Mouse (Mus musculus): ENCODE measurements around the gene Tap1. TPM values are rescaled to one million over a fixed set of nuclear protein-coding genes. Genes with fewer than 3 reads are reported as not detected.

The Tap1 gene
- polyA plus RNA-seq, 1 experiment from 2014 or later = 3.5 TPM

DNA sequence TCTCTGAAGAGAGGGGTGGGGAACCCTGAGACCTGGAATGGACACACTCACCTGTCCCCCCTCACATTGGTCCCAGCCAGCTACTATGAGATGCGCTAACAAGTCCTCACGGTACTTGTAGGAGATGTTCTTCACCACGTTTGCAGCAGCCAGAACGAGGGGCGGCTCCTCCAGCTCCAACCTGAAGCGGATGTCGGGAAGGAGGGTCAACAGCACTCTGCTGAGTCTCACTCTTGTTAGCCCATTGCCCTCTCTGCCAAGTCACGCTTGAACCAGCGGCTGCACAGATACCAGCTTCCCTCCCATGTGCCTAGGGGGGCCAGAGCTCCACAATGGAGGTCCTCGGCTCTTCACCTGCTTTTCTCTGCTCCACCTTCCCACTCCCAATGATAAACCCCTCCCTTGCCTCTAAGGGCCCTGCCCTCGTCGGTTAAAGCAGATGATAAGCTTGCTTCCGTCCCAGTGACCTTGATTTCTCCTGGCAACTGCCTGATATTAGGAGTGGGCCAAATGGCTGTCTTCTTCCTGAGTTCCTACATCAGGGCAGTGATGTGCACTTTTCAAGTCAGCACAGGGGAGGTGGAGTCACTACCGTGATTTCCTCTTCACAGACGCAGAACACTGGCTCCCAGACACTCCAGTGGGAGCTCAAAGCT, 3.7 kb upstream of the Tap1 start:
- Histone ChIP-seq H3K4me1 (peaks cover 18% of the 10 kb centered on the region), H3K4me3 (replicated peaks) (no peak overlapping the region), H3K27me3 (replicated peaks) (peaks cover 45% of the 10 kb centered on the region), H3K9ac (replicated peaks) (no peak overlapping the region), H3K27ac (replicated peaks) (no peak overlapping the region), H3K9me3 (replicated peaks) (no peaks in the 10 kb centered on the region), H3K36me3 (no peaks in the 10 kb centered on the region), H3K4me2 (no peak overlapping the region)
- WGBS = 79% methylated on average over 15 of the region's 15 CpGs
- no peak for ATAC-seq (ENCODE audit: low FRiP score)

DNA sequence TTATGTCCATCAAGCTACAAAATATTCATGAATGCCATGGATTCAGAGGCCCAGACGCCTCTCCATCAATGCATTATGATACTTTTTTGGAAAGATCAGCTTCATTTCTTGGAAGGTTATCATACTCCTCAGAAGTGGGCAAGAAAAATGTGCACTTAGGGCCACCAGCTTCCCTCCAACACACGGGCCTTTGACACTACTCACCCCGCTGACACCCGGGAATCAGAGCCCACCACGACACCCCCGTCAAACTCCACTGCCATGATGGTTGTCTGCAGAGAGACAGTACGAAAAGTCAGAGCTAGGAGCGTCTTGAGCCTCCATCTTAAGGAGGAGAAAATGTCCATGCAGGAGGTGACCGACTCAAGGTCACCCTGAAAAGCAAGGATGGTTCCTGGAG, 1.8 kb upstream of the Tap1 start:
- Histone ChIP-seq H3K27me3 (replicated peaks) (peaks cover 64% of the 10 kb centered on the region), H3K4me1 (peaks cover 18% of the 10 kb centered on the region), H3K9me3 (replicated peaks) (no peaks in the 10 kb centered on the region), H3K4me3 (replicated peaks) (no peak overlapping the region), H3K36me3 (no peaks in the 10 kb centered on the region), H3K9ac (replicated peaks) (no peak overlapping the region), H3K4me2 (no peak overlapping the region), H3K27ac (replicated peaks) (no peak overlapping the region)
- no peak for ATAC-seq (ENCODE audit: low FRiP score)
- 90% methylated on average over 9 of the region's 9 CpGs for WGBS

DNA sequence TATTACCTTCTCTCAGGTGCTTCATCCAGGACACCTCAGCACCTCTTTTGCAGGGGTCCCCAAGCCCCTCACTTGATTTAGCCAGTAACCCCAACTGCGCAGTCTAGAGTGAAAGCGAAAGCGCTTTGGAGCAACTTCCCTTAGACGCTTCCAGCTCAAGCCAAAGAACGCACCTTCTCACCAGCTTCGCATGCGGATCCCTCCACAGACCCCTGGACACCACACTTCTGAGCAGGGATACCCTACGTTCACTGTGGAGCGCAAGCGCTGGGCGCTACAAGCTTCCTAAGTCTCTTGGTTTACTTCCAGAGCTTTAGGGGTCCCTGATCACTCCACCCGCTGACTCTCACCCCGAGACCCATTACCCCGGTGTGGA, 480 bp upstream of the Tap1 start:
- peaks cover 76% of the 10 kb centered on the region for H3K27me3 ChIP-seq (replicated peaks)
- H3K36me3 ChIP-seq = no peaks in the 10 kb centered on the region
- peak overlapping the region; percentile 93 for H3K4me2 ChIP-seq
- ATAC-seq (ENCODE audit: low FRiP score) = peak; percentile 57; the same call in 1 of the 2 replicates
- peaks cover 18% of the 10 kb centered on the region for H3K4me1 ChIP-seq
- H3K27ac ChIP-seq (replicated peaks) = 0 out of 2 replicates have a peak overlapping the region, but pooled peaks have one; percentile 23
- 3% methylated on average over 14 of the region's 14 CpGs for WGBS
- peak overlapping the region; percentile 47 for H3K9ac ChIP-seq (replicated peaks)
- H3K9me3 ChIP-seq (replicated peaks) = no peaks in the 10 kb centered on the region
- peak overlapping the region; percentile 52 for H3K4me3 ChIP-seq (replicated peaks)

DNA sequence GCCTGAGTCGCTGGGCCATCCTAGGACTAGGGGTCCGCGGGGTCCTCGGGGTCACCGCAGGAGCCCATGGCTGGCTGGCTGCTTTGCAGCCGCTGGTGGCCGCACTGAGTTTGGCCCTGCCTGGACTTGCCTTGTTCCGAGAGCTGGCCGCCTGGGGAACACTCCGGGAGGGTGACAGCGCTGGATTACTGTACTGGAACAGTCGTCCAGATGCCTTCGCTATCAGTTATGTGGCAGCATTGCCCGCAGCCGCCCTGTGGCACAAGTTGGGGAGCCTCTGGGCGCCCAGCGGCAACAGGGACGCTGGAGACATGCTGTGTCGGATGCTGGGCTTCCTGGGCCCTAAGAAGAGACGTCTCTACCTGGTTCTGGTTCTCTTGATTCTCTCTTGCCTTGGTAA, 657 bp downstream of the Tap1 start:
- Histone ChIP-seq H3K27me3 (replicated peaks) (peaks cover 88% of the 10 kb centered on the region), H3K27ac (replicated peaks) (peak overlapping the region; percentile 23; the same call in 1 of the 2 replicates), H3K9me3 (replicated peaks) (no peaks in the 10 kb centered on the region), H3K4me1 (peaks cover 18% of the 10 kb centered on the region), H3K4me3 (replicated peaks) (peak overlapping the region; percentile 52), H3K4me2 (peak overlapping the region; percentile 93), H3K36me3 (no peaks in the 10 kb centered on the region), H3K9ac (replicated peaks) (peak overlapping the region; percentile 47)
- WGBS = 3% methylated on average over 16 of the region's 20 CpGs
- no peak for ATAC-seq (ENCODE audit: low FRiP score)

DNA sequence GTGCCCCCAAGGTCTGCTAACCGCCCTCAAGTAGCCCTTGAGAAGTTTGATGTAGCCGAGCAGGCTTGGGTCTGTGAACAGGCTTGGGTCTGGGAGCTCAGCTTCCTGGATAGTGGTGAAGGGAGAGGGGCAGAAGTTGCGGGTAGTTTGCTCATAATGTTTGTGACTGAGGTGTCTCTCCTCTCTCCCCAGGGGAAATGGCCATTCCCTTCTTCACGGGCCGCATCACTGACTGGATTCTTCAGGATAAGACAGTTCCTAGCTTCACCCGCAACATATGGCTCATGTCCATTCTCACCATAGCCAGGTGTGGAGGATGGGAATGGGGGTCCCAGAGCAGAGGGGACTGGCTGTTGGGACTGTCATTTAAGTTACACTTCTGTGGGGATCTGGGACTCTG, 1.6 kb downstream of the Tap1 start:
- Histone ChIP-seq H3K9ac (replicated peaks) (no peak overlapping the region), H3K36me3 (no peaks in the 10 kb centered on the region), H3K4me1 (peaks cover 18% of the 10 kb centered on the region), H3K27me3 (replicated peaks) (peaks cover 89% of the 10 kb centered on the region), H3K4me3 (replicated peaks) (no peak overlapping the region), H3K9me3 (replicated peaks) (no peaks in the 10 kb centered on the region), H3K4me2 (no peak overlapping the region), H3K27ac (replicated peaks) (no peak overlapping the region)
- ATAC-seq (ENCODE audit: low FRiP score) = no peak
- 77% methylated on average over 6 of the region's 6 CpGs for WGBS

DNA sequence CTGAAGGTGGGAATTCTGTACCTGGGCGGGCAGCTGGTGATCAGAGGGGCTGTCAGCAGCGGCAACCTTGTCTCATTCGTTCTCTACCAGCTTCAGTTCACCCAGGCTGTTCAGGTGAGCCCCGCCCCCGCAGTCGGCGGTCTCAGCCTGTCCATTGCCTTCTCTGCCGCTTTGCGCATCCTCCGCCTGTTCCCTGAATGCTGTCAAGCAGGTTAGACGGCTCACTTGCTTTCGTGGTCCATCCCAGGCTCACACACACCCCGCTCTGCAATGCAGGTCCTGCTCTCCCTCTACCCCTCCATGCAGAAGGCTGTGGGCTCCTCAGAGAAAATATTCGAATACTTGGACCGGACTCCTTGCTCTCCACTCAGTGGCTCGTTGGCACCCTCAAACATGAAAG, 5.5 kb downstream of the Tap1 start:
- no peak for ATAC-seq (ENCODE audit: low FRiP score)
- 26% methylated on average over 16 of the region's 16 CpGs for WGBS

DNA sequence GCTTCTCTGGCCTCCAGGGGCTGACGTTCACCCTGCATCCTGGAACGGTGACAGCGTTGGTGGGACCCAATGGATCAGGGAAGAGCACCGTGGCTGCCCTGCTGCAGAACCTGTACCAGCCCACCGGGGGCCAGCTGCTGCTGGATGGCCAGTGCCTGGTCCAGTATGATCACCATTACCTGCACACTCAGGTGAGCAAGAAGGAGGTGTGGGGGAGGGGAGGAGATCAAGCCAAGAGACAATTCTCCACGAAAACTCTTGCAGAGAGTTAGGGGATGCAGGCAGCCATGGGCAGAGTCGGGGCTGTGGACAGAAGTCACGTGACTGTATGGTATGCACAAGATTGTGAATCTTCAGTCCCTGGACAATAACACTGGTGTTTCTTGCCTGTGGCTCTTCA, 6.1 kb downstream of the Tap1 start:
- Histone ChIP-seq H3K27me3 (replicated peaks) (peaks cover 95% of the 10 kb centered on the region), H3K27ac (replicated peaks) (no peak overlapping the region), H3K9me3 (replicated peaks) (no peaks in the 10 kb centered on the region), H3K9ac (replicated peaks) (no peak overlapping the region), H3K4me2 (no peak overlapping the region), H3K4me3 (replicated peaks) (no peak overlapping the region), H3K4me1 (peaks cover 18% of the 10 kb centered on the region), H3K36me3 (no peaks in the 10 kb centered on the region)
- 57% methylated on average over 8 of the region's 8 CpGs for WGBS
- no peak for ATAC-seq (ENCODE audit: low FRiP score)

More for the DNA sequence above, 5.5 kb downstream of the Tap1 start:
- Histone ChIP-seq H3K4me1 (peaks cover 17% of the 10 kb centered on the region), H3K4me3 (replicated peaks) (no peak overlapping the region), H3K27me3 (replicated peaks) (peaks cover 94% of the 10 kb centered on the region), H3K27ac (replicated peaks) (no peak overlapping the region), H3K36me3 (no peaks in the 10 kb centered on the region), H3K4me2 (no peak overlapping the region), H3K9ac (replicated peaks) (no peak overlapping the region), H3K9me3 (replicated peaks) (no peaks in the 10 kb centered on the region)

DNA sequence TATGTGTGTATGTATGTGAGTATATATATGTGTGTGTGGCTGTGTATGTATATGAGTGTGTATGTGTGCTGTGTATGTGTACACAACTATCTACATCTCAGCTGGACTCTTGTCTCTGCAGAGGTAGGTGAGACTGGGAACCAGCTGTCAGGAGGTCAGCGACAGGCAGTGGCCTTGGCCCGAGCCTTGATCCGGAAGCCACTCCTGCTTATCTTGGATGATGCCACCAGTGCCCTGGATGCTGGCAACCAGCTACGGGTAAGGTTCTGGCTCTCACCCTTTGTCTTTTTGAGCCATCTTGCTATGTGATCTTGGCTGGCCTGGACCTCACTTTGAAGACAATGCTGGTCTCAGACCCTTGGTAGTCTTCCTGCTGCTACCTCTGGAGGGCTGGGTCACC, 7.4 kb downstream of the Tap1 start:
- peaks cover 93% of the 10 kb centered on the region for H3K27me3 ChIP-seq (replicated peaks)
- H3K9ac ChIP-seq (replicated peaks) = no peak overlapping the region
- no peak overlapping the region for H3K4me2 ChIP-seq
- ATAC-seq (ENCODE audit: low FRiP score) = no peak
- 88% methylated on average over 4 of the region's 4 CpGs for WGBS
- no peaks in the 10 kb centered on the region for H3K9me3 ChIP-seq (replicated peaks)
- H3K27ac ChIP-seq (replicated peaks) = no peak overlapping the region
- no peak overlapping the region for H3K4me3 ChIP-seq (replicated peaks)
- H3K4me1 ChIP-seq = peaks cover 18% of the 10 kb centered on the region
- no peaks in the 10 kb centered on the region for H3K36me3 ChIP-seq

DNA sequence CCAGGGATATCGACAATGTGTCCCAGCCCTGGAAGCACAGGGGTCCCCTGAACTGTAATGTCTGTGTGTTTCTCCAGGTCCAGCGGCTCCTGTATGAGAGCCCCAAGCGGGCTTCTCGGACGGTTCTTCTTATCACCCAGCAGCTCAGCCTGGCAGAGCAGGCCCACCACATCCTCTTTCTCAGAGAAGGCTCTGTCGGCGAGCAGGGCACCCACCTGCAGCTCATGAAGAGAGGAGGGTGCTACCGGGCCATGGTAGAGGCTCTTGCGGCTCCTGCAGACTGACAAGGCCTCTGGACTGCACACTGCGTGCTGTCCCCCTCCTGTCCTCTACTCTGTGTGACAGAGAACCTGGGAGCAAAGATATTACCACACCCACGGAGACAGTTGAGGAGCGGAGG, 9.1 kb downstream of the Tap1 start:
- H3K9me3 ChIP-seq (replicated peaks) = no peaks in the 10 kb centered on the region
- 29% methylated on average over 12 of the region's 12 CpGs for WGBS
- peaks cover 93% of the 10 kb centered on the region for H3K27me3 ChIP-seq (replicated peaks)
- ATAC-seq (ENCODE audit: low FRiP score) = no peak
- H3K4me3 ChIP-seq (replicated peaks) = 0 out of 2 replicates have a peak overlapping the region, but pooled peaks have one; percentile 43
- no peak overlapping the region for H3K27ac ChIP-seq (replicated peaks)
- no peaks in the 10 kb centered on the region for H3K36me3 ChIP-seq
- no peak overlapping the region for H3K9ac ChIP-seq (replicated peaks)
- peaks cover 18% of the 10 kb centered on the region for H3K4me1 ChIP-seq
- H3K4me2 ChIP-seq = peak overlapping the region; percentile 85; the same call in 1 of the 2 replicates

DNA sequence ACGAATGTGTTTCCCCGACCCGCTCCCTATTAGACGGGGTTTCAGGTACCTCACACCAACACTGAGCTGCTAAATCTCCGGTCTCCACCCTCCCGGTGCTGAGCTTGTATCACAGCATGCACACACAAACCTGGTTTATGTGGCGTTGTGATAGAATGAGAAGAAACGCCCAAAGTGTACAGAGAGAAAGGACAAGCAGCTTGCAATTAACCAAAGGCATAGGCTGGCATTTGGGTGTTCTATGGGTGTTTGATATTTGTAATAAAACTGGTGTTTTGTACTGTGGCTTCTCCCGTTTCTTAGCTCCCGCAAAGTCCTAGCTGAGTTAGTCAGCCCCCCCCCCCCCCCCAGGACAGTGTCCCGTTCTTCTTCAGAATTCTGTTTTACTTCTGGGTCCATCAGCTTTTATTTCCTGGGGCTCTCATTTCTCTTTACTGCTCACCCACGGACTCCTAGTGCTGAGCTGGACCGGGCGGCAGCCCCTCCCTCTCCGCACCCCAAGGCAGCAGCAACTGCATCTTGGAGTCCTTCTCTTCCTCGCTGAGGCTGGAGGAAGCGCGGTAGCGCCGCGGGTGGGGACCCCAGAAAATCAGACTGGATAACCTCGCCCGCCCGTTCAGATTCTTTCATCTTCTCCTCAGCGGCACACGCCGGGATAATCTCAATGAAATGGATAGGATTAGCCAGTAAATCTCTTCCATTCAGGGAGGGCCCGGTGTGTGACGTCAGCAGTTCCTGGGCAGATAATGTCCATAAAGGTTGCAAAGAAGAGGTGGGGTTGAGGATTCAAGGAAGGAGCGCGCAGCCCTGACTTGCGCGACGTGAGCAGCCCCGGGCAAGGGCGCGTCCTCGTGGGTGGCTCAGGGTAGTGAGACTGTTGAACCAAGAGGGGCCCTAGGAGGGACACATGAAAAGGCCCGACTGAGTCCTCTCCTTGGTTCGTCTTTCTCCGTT, 9.9 kb downstream of the Tap1 start, which contains the start of gene Psmb8:
Gene Psmb8, plus strand, starts transcription at position 781 of the 954 bp plus-strand sequence.
- ATAC-seq (ENCODE audit: low FRiP score) = peak; percentile 89
- Histone ChIP-seq H3K9ac (replicated peaks) (peak within 1 kb of the TSS; percentile 52), H3K4me2 (peak within 1 kb of the TSS; percentile 85), H3K9me3 (replicated peaks) (no peaks in the 10 kb centered on the region), H3K36me3 (no peaks in the 10 kb centered on the region), H3K4me1 (peaks cover 18% of the 10 kb centered on the region), H3K27me3 (replicated peaks) (peaks cover 86% of the 10 kb centered on the region), H3K4me3 (replicated peaks) (peak within 1 kb of the TSS; percentile 43), H3K27ac (replicated peaks) (no peak within 1 kb of the TSS)
- 4% methylated on average over 41 of the region's 41 CpGs for WGBS

DNA sequence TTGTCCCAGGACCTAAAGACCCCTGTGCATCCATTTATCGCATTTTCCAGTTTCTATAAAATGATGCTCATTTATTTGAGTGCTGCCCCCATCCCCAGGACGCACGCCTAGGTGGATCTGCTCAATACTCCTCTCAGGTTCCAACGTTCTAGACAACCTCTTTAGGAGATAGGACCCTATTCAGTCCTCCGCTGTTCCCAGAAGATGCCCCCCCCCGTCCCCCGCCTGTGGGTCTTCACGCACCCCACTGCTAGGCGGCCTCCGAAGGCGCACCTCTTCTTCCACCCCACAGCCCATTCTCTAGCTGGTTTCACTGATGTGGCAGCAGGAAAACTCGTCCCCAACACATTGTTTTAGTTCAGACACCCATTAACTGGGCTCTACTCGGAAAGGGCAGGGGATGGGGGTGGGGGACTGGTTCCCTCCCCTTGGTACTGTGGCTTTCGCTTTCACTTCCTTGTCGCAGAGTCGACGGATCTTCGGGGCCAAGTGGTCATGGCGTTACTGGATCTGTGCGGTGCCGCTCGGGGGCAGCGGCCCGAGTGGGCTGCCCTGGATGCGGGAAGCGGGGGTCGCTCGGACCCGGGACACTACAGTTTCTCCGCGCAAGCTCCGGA, 10.7 kb downstream of the Tap1 start:
- Histone ChIP-seq H3K9me3 (replicated peaks) (no peaks in the 10 kb centered on the region), H3K4me3 (replicated peaks) (peak overlapping the region; percentile 43), H3K36me3 (no peaks in the 10 kb centered on the region), H3K9ac (replicated peaks) (peak overlapping the region; percentile 52), H3K4me1 (peaks cover 18% of the 10 kb centered on the region), H3K27me3 (replicated peaks) (peaks cover 80% of the 10 kb centered on the region), H3K4me2 (peak overlapping the region; percentile 85), H3K27ac (replicated peaks) (no peak overlapping the region)
- peak; percentile 43; the same call in 1 of the 2 replicates for ATAC-seq (ENCODE audit: low FRiP score)
- WGBS = 2% methylated on average over 32 of the region's 32 CpGs

All from neural tube, embryonic 15.5 days (tissue).